Mouse (Mus musculus): Measurements from ENCODE around the gene Tmc7. TPM values are rescaled to one million over a fixed set of nuclear protein-coding genes. Genes with fewer than 3 reads are reported as not detected.
A peak's percentile ranks its signal among the peaks of the same experiment; 100 is the strongest.

The Tmc7 gene
- total and polyA plus RNA-seq, 3 experiments = 3.2 to 6.9 (median 6.4) TPM

GRCm38 (mm10) chr7:118498984-118499783 lies 85.4 kb downstream of the Tmc7 start:
- Histone ChIP-seq H3K4me3 (no peak overlapping the region), H3K9ac (ENCODE audit: low read depth, low read length) (no peak overlapping the region), H3K4me1 (ENCODE audit: control insufficient read depth, insufficient read depth, low read length) (peaks cover 4% of the 10 kb centered on the region), H3K79me2 (replicated peaks; ENCODE audit: control insufficient read depth, insufficient read depth, low read length) (no peaks in the 10 kb centered on the region), H3K27ac (no peak overlapping the region), H3K27me3 (ENCODE audit: control insufficient read depth, insufficient read depth, low read length) (no peaks in the 10 kb centered on the region; the same call in 1 of the 2 replicates), H3K36me3 (ENCODE audit: control insufficient read depth, insufficient read depth, low read length) (no peaks in the 10 kb centered on the region)
- intact Hi-C loops (cut with DNase I) = no loop called here
- DNase-seq = no peak
- no peak for TF ChIP-seq POLR2A (IDR thresholded peaks at IDR 0.05; ENCODE audit: insufficient read depth, low read depth, low read length)
- TF ChIP-seq EP300 (IDR thresholded peaks at IDR 0.05; ENCODE audit: insufficient read depth, low read depth, low read length) = no peak
- no peak for TF ChIP-seq CTCF (IDR thresholded peaks at IDR 0.05)
- 83% methylated on average over 12 of the region's 12 CpGs for WGBS

DNA sequence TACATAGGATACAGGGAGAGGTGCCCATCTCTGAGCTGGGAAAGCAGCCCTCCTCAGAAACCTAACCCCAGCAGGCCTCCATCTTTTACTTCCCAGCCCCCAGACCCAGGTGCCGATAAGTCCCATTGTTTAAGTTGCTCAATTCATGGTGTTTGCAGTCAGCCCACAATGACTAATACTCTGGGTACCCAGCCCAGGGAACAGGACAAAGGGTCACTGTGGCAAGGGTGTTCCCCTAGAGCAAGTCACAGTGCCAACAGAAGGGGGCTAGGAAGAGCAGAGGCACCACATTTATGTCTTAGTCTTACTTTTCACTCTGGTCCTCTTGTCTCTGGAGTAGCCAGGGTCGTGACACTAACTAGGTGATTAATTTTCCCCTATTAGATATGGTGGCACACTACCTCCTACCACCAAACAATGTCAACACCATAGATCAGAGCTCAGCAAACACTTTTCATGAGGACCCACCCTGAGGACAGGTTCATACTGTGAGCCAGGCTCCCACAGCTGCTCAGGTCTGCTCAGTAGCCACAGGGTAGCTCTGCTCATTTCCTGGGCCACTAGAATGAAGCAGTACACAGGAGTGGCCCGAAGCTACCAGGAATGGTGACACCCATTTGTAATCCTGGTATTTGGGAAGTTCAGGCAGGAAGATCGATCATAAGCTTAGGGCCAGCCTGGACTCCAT lies 89.5 kb downstream of the Tmc7 start:
- no peak overlapping the region for H3K9ac ChIP-seq (ENCODE audit: low read depth, low read length)
- peaks cover 4% of the 10 kb centered on the region; the same call in 1 of the 2 replicates for H3K4me1 ChIP-seq (ENCODE audit: control insufficient read depth, insufficient read depth, low read length)
- H3K27ac ChIP-seq = no peak overlapping the region
- H3K79me2 ChIP-seq (replicated peaks; ENCODE audit: control insufficient read depth, insufficient read depth, low read length) = peaks cover 2% of the 10 kb centered on the region; the same call in 1 of the 2 replicates
- H3K36me3 ChIP-seq (ENCODE audit: control insufficient read depth, insufficient read depth, low read length) = no peaks in the 10 kb centered on the region
- TF ChIP-seq CTCF (IDR thresholded peaks at IDR 0.05) = no peak
- intact Hi-C loops (cut with DNase I) = no loop called here
- WGBS = 84% methylated on average over 4 of the region's 4 CpGs
- no peak overlapping the region for H3K4me3 ChIP-seq
- no peak for DNase-seq
- no peaks in the 10 kb centered on the region for H3K27me3 ChIP-seq (ENCODE audit: control insufficient read depth, insufficient read depth, low read length)

DNA sequence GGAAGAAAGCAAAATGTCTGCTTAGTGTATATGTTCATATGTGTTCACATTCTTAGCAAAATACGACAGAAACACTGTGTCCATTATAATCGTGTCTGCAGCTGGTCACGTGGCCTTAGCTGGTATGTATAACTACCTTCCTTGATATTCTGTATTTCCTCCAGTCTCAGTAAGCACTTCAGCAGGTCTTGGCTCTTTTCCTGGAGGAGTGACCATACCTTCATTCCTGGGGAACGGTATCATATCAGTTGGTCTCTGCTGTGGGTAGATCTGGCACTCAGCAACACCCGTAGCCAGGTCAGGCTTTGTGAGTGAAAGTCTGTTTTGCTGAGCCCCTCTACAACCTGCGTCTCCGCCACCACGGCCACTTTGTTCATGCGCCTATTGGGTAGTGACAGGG lies 90.6 kb downstream of the Tmc7 start:
- TF ChIP-seq EP300 (IDR thresholded peaks at IDR 0.05; ENCODE audit: insufficient read depth, low read depth, low read length) = no peak
- TF ChIP-seq POLR2A (IDR thresholded peaks at IDR 0.05; ENCODE audit: insufficient read depth, low read depth, low read length) = no peak
- no peak for TF ChIP-seq CTCF (IDR thresholded peaks at IDR 0.05)
- Histone ChIP-seq H3K4me1 (ENCODE audit: control insufficient read depth, insufficient read depth, low read length) (peaks cover 5% of the 10 kb centered on the region), H3K9ac (ENCODE audit: low read depth, low read length) (no peak overlapping the region), H3K4me3 (no peak overlapping the region), H3K36me3 (ENCODE audit: control insufficient read depth, insufficient read depth, low read length) (peaks cover 6% of the 10 kb centered on the region), H3K27me3 (ENCODE audit: control insufficient read depth, insufficient read depth, low read length) (no peaks in the 10 kb centered on the region), H3K79me2 (replicated peaks; ENCODE audit: control insufficient read depth, insufficient read depth, low read length) (peaks cover 2% of the 10 kb centered on the region; the same call in 1 of the 2 replicates), H3K27ac (no peak overlapping the region)
- intact Hi-C loops (cut with DNase I) = loop anchor here (2.0 kb wide), 1 partner anchor 25 kb away; no protein-coding TSS in a partner anchor
- 73% methylated on average over 9 of the region's 9 CpGs for WGBS
- no peak for DNase-seq

DNA sequence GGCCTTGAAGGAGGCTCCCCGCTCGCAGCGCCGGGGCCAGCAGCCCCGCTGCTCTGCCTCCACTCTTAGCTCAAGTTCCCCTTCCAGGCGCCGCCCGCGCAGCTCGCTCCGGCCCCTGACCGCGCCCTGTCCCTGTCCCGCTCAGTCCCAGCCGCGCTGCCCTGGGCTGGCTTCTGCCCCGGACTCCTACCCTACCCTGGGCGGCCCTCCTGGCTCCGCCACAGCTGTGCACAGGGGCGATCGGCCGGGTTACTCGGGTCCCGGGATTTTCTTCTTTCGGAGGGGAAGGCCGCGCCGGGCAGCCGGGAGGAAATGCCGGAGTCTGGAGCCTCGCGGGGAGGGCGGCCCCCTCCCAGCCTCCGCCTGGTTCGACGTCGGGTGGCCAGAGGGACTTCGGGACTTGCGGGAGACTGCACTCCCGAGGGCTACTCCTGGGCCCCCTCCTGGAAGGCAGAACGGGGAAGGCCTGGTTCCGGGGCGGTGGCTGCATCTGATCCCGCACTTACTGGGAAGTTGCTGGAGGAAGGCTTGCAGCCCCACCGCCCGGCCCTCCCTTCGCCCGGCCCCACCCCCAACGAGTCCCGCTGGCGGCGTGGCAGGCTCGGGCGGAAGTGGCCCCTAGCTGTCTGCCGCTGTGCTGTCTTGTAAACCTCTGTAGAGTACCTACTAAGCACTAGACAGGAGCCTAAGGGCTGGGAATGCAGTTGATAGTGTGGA lies 92.9 kb downstream of the Tmc7 start, which contains the start of gene Itpripl2:
Gene Itpripl2, minus strand, starts transcription at position 545 of the 717 bp plus-strand sequence.
- under 1% methylated on average over 55 of the region's 55 CpGs for WGBS
- Histone ChIP-seq H3K79me2 (replicated peaks; ENCODE audit: control insufficient read depth, insufficient read depth, low read length) (peaks cover 2% of the 10 kb centered on the region; the same call in 1 of the 2 replicates), H3K36me3 (ENCODE audit: control insufficient read depth, insufficient read depth, low read length) (peaks cover 18% of the 10 kb centered on the region), H3K4me3 (peak within 1 kb of the TSS; percentile 88), H3K4me1 (ENCODE audit: control insufficient read depth, insufficient read depth, low read length) (peaks cover 11% of the 10 kb centered on the region), H3K27me3 (ENCODE audit: control insufficient read depth, insufficient read depth, low read length) (no peaks in the 10 kb centered on the region), H3K27ac (peak within 1 kb of the TSS; percentile 99), H3K9ac (ENCODE audit: low read depth, low read length) (peak within 1 kb of the TSS; percentile 99)
- TF ChIP-seq POLR2A (IDR thresholded peaks at IDR 0.05; ENCODE audit: insufficient read depth, low read depth, low read length) (peak; percentile 76), CTCF (IDR thresholded peaks at IDR 0.05) (peak; percentile 44), EP300 (IDR thresholded peaks at IDR 0.05; ENCODE audit: insufficient read depth, low read depth, low read length) (0 out of 2 replicates have a peak, but pooled peaks have one; percentile 57)
- intact Hi-C loops (cut with DNase I) = loop anchor here (1.0 to 2.0 kb wide), 4 partner anchors 23 to 43 kb away; partner anchors contain the start of genes Coq7 and Syt17
- peak; percentile 91 to 92 for DNase-seq

GRCm38 (mm10) chr7:118490666-118491430 lies 93.7 kb downstream of the Tmc7 start:
- peaks cover 11% of the 10 kb centered on the region for H3K4me1 ChIP-seq (ENCODE audit: control insufficient read depth, insufficient read depth, low read length)
- peak; percentile 59 to 76 for DNase-seq
- TF ChIP-seq EP300 (IDR thresholded peaks at IDR 0.05; ENCODE audit: insufficient read depth, low read depth, low read length) (no peak), CTCF (IDR thresholded peaks at IDR 0.05) (peak; percentile 68)
- no peaks in the 10 kb centered on the region for H3K27me3 ChIP-seq (ENCODE audit: control insufficient read depth, insufficient read depth, low read length)
- H3K4me3 ChIP-seq = peak overlapping the region; percentile 88
- H3K36me3 ChIP-seq (ENCODE audit: control insufficient read depth, insufficient read depth, low read length) = peaks cover 25% of the 10 kb centered on the region
- H3K79me2 ChIP-seq (replicated peaks; ENCODE audit: control insufficient read depth, insufficient read depth, low read length) = peaks cover 2% of the 10 kb centered on the region; the same call in 1 of the 2 replicates
- intact Hi-C loops (cut with DNase I) = loop anchor here (1.0 to 2.0 kb wide), 3 partner anchors 22 to 43 kb away; partner anchors contain the start of genes Coq7 and Syt17
- 4% methylated on average over 67 of the region's 67 CpGs for WGBS
- H3K27ac ChIP-seq = peak overlapping the region; percentile 99
- peak overlapping the region; percentile 99 for H3K9ac ChIP-seq (ENCODE audit: low read depth, low read length)

Measured in heart, adult 2 months (tissue).